ENCODE assay signal across 8 mouse cellular contexts in the genomic region with DNA sequence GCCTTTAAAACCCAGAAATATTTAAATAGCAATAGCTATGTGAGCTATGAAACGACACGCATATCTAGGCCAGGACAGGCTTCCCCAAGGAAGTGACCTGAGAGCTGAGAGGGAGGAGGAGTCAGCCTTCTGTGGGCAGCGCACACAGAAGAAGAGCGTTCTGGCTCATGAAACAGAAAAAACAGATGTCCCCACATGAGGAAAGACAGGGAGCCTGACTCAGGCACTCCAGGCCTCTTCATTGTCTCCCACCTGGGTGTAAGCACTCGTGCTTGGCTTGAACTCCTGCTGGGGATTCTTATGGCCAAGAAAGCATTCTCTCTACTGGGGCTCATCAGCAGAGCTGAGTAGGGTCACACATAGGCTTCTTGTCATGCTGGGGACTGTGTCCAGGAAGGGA. TPM values are rescaled to one million over a fixed set of nuclear protein-coding genes. Genes with fewer than 3 reads are reported as not detected.
A peak's percentile ranks its signal among the peaks of the same experiment; 100 is the strongest.
DNase-seq lines count a peak whose midpoint lies in the region; ATAC-seq and TF ChIP-seq lines count a peak whose summit lies in the region.
"Had no signal": no experiment of that assay in that cellular context is flagged by ENCODE, and none has a peak within 500 bp of the region (broad histone marks: within the 10 kb centered on the region; RNA-seq: fewer than 3 reads in every experiment).

No protein-coding gene starts in this region.

- no peaks in the 10 kb centered on the region for H3K27me3 ChIP-seq in intestine, embryonic 15.5 days (replicated peaks)

- WGBS in intestine, embryonic 15.5 days: 25% methylated on average over 5 of the region's 5 CpGs

- no peaks in the 10 kb centered on the region for H3K9me3 ChIP-seq in intestine, embryonic 15.5 days

- peaks cover 8% of the 10 kb centered on the region for H3K4me1 ChIP-seq in intestine, embryonic 15.5 days (replicated peaks)

- no peaks in the 10 kb centered on the region for H3K36me3 ChIP-seq in intestine, embryonic 15.5 days

- no peak overlapping the region for H3K9ac ChIP-seq in intestine, embryonic 15.5 days

- no peak for TF ChIP-seq CTCF in layer of hippocampus, adult 2 months (conservative IDR thresholded peaks at IDR 0.05)

- H3K4me2 ChIP-seq in intestine, embryonic 15.5 days (replicated peaks): no peak overlapping the region

- ATAC-seq in granulocyte monocyte progenitor cell, adult 5-6 weeks (replicated peaks; ENCODE audit: poor library complexity, severe bottlenecking): peak; percentile 79
- peak; percentile 47; the same call in 1 of the 2 replicates for ATAC-seq in intestine, embryonic 15.5 days

- peak overlapping the region; percentile 40 for H3K27ac ChIP-seq in layer of hippocampus, adult 2 months
- H3K27ac ChIP-seq in intestine, embryonic 15.5 days: 0 out of 2 replicates have a peak overlapping the region, but pooled peaks have one; percentile 54

- DNase-seq in layer of hippocampus, adult 2 months (ENCODE audit: low spot score in 2 of 2): no peak
- no peak for DNase-seq in layer of hippocampus, postnatal 36 days
- peak; percentile 46 for DNase-seq in skeletal muscle tissue, adult 2 months (ENCODE audit: low read depth, low spot score)
- no peak for DNase-seq in ovary, adult 18-20 months (ENCODE audit: low spot score)
- no peak for DNase-seq in frontal cortex, postnatal 14 days (ENCODE audit: low spot score in 2 of 2)
- DNase-seq: kidney, adult 9 months had no signal

- no peak overlapping the region for H3K4me3 ChIP-seq in layer of hippocampus, adult 2 months
- no peak overlapping the region for H3K4me3 ChIP-seq in intestine, embryonic 15.5 days (replicated peaks)

RNA-seq across cellular contexts. Expression of gene Tspan2, which starts 10.3 kb away (rescaled TPM):
- total RNA-seq in layer of hippocampus, adult 2 months (2021): 10 to 100 TPM; 70.5 to 76.2 TPM
- total RNA-seq in layer of hippocampus, postnatal 36 days (2021): 100 to 1,000 TPM; 107 to 123 TPM
- 27.8 and 30.1 TPM in 2 replicates for total RNA-seq in granulocyte monocyte progenitor cell, adult 5-6 weeks (2014; fragmentation: Nextera tagmentation)
- total RNA-seq in granulocyte monocyte progenitor cell, adult 5-6 weeks (2017): 18.4 and 19.9 TPM in 2 replicates
- polyA plus RNA-seq in intestine, embryonic 15.5 days (2015; fragmentation: Nextera tagmentation; extraction: Ambion mirVana): 15.2 and 15.4 TPM in 2 replicates

RNA-seq across cellular contexts. Expression of gene Tshb, which starts 37.9 kb away (rescaled TPM):
- total RNA-seq in layer of hippocampus, adult 2 months (2021): not detected
- not detected for total RNA-seq in layer of hippocampus, postnatal 36 days (2021)
- total RNA-seq in granulocyte monocyte progenitor cell, adult 5-6 weeks (2014; fragmentation: Nextera tagmentation): not detected in 2 replicates
- total RNA-seq in granulocyte monocyte progenitor cell, adult 5-6 weeks (2017): not detected in 2 replicates
- 0.11 and 0.27 TPM in 2 replicates for polyA plus RNA-seq in intestine, embryonic 15.5 days (2015; fragmentation: Nextera tagmentation; extraction: Ambion mirVana)
